Mouse (Mus musculus) olfactory bulb, adult 2 months (tissue): ENCODE data around the gene Dctn3.
"Not testable (repeated sequence)": the region's sequence is repeated elsewhere in the genome, so short reads cannot be mapped to it uniquely, and the experiment has no call there.

Experiments
- CTCF ChIP-seq: fragments of 200-500 bp; IDR thresholded peaks from 2 replicates; pipeline ENCODE4 v1.5.1; 2012; ENCODE audit warnings: low read depth, mild to moderate bottlenecking, low read length, moderate library complexity; ENCODE audit not compliant: insufficient read depth
- POLR2A ChIP-seq: fragments of 200-500 bp; IDR thresholded peaks from 2 replicates; pipeline ENCODE4 v1.6.1; 2012; ENCODE audit warnings: mild to moderate bottlenecking, low read depth, low read length, moderate library complexity; ENCODE audit not compliant: insufficient read depth

GRCm38 (mm10) chr4:41702226-41702625 is 20.7 kb downstream of the Dctn3 start:
- not testable (repeated sequence) for TF ChIP-seq CTCF, POLR2A
